Mouse (Mus musculus): Measurements from ENCODE around the gene Gbp9. TPM values are rescaled to one million over a fixed set of nuclear protein-coding genes. Genes with fewer than 3 reads are reported as not detected.

Gene Gbp9
- 1 to 10 TPM; 7.5 to 8.5 TPM for total RNA-seq (2023)

DNA sequence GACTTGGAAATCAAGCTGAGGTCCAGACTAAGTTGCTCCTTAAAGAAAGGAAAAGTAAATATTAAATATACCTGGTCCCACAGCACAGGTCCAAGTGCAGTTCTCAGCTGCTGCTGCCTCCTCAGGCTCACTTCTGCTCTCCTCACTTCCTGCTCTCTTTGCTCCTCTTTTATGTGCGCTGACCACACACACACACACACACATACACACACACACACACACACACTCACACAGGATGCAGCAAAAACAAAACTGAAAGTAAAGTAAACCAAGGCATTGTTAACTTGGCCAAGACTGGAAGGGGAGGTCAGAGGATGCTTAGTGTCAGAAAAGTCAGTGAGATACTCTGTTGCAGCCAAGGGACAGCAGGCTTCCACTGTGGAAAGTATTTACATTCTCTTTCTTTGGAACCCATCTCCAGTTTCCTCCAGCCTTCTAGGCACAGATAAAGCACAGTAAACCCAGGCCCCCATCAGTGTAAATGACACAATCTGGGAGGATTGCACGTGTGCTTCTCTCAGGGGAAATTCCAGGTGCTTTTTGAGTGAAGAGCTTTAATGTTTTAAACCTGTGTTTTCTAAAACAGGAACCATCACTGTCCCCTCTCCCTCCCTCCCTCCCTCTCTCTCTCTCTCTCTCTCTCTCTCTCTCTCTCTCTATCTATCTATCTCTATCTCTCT is at the start of gene Gbp9, which contains the start of the genes Gbp8 and Gbp4:
Gbp9 (minus strand) TSS at position 131 of the 680 bp plus-strand sequence.
Gbp8 (minus strand) TSS at position 132 of the 680 bp plus-strand sequence.
Gbp4 (minus strand) TSS at position 178 of the 680 bp plus-strand sequence.

Other genes starting within 250 kb of the Gbp9 start
- gene Abcg3, start 156.8 kb downstream of the Gbp9 start, total RNA-seq (2023) = 1 to 10 TPM; 1.7 to 2.0 TPM
- 1 to 10 TPM; 1.4 to 1.8 TPM for gene Gbp8, start within 50 bp of the Gbp9 start, total RNA-seq (2023)
- gene Gbp4, start within 50 bp of the Gbp9 start, total RNA-seq (2023) = 1 to 10 TPM; 2.8 to 3.0 TPM
- gene Gbp10, start 100.0 kb upstream of the Gbp9 start, total RNA-seq (2023) = not detected
- not detected for gene Gm43302, start 154.2 kb upstream of the Gbp9 start, total RNA-seq (2023)
- gene Gbp6, start 154.2 kb upstream of the Gbp9 start, total RNA-seq (2023) = under 1 TPM; 0.22 TPM